Mouse (Mus musculus) myocyte (in vitro differentiated cells): Measurements from ENCODE around the gene Tspan13. TPM values are rescaled to one million over a fixed set of nuclear protein-coding genes. Genes with fewer than 3 reads are reported as not detected.

ENCODE experiments used
- H3K27me3 ChIP-seq: one replicate; pipeline ENCODE4 v1.6.1; 2011; ENCODE audit not compliant: control insufficient read depth, insufficient read depth, insufficient read length
- H3K36me3 ChIP-seq: one replicate; pipeline ENCODE4 v1.6.1; 2011; ENCODE audit not compliant: control insufficient read depth, insufficient read depth
- H3K4me2 ChIP-seq: one replicate; pipeline ENCODE4 v1.6.1; 2011; ENCODE audit warnings: low read depth, control low read depth
- H3K4me3 ChIP-seq: one replicate; pipeline ENCODE4 v1.5.1; 2011; ENCODE audit warnings: mild to moderate bottlenecking, control low read depth, moderate library complexity
- H3K79me2 ChIP-seq: one replicate; pipeline ENCODE4 v1.6.1; 2011; ENCODE audit not compliant: control insufficient read depth, insufficient read depth
- H3ac ChIP-seq: one replicate; pipeline ENCODE4 v1.6.1; 2011; ENCODE audit not compliant: control insufficient read depth, insufficient read length
- CEBPB ChIP-seq: IDR thresholded peaks from 2 replicates; pipeline ENCODE4 v1.6.1; 2011; ENCODE audit warnings: mild to moderate bottlenecking, moderate library complexity; ENCODE audit not compliant: poor library complexity, insufficient read depth, severe bottlenecking
- E2F4 ChIP-seq: IDR thresholded peaks from one replicate; pipeline ENCODE4 v1.6.1; 2011; ENCODE audit warnings: mild to moderate bottlenecking, control low read depth, moderate library complexity; ENCODE audit not compliant: insufficient read depth
- MAX ChIP-seq: IDR thresholded peaks from one replicate; pipeline ENCODE4 v1.6.1; 2011; ENCODE audit warnings: low read depth, mild to moderate bottlenecking, control low read depth
- MYOD1 ChIP-seq, 3 experiments: IDR thresholded peaks; one replicate each; pipeline ENCODE4 v1.6.1; 2011; ENCODE audit warnings: control low read depth in 2 of 3, low read depth in 2 of 3, mild to moderate bottlenecking in 2 of 3, moderate library complexity in 1 of 3; ENCODE audit not compliant: insufficient read length in 2 of 3, control insufficient read depth in 1 of 3
- MYOG ChIP-seq, 3 experiments: IDR thresholded peaks; one replicate each; pipeline ENCODE4 v1.6.1; 2011; ENCODE audit warnings: control low read depth in 2 of 3, low read depth in 2 of 3, mild to moderate bottlenecking in 2 of 3; ENCODE audit not compliant: insufficient read length in 2 of 3, control insufficient read depth in 1 of 3, insufficient read depth in 1 of 3
- POLR2A ChIP-seq: IDR thresholded peaks from one replicate; pipeline ENCODE4 v1.6.1; 2011; ENCODE audit warnings: low read depth, mild to moderate bottlenecking, control low read depth, moderate library complexity; ENCODE audit not compliant: insufficient read length
- POLR2AphosphoS2 ChIP-seq: IDR thresholded peaks from one replicate; pipeline ENCODE4 v1.6.1; 2011; ENCODE audit warnings: low read depth, control low read depth; ENCODE audit not compliant: insufficient read length
- REST ChIP-seq: IDR thresholded peaks from one replicate; pipeline ENCODE4 v1.6.1; 2011; ENCODE audit warnings: mild to moderate bottlenecking, control low read depth, moderate library complexity; ENCODE audit not compliant: insufficient read depth, insufficient read length
- SRF ChIP-seq: IDR thresholded peaks from one replicate; pipeline ENCODE4 v1.6.1; 2011; ENCODE audit warnings: low read depth; ENCODE audit not compliant: control insufficient read depth, insufficient read length
- TCF12 ChIP-seq: IDR thresholded peaks from one replicate; pipeline ENCODE4 v1.6.1; 2011; ENCODE audit warnings: mild to moderate bottlenecking, control low read depth; ENCODE audit not compliant: poor library complexity, insufficient read depth, severe bottlenecking
- TCF3 ChIP-seq: IDR thresholded peaks from one replicate; pipeline ENCODE4 v1.6.1; 2011; ENCODE audit warnings: low read depth, control low read depth; ENCODE audit not compliant: insufficient read length
- USF1 ChIP-seq: IDR thresholded peaks from one replicate; pipeline ENCODE4 v1.6.1; 2011; ENCODE audit warnings: low read depth, mild to moderate bottlenecking, control low read depth, moderate library complexity
- polyA plus RNA-seq: library from polyadenylated mRNA; unstranded; fragments of >200 nt; fragmentation: generic; extraction: Trizol; gene quantifications from one replicate; pipeline ENCODE4 v1.2.1, GENCODE M21; 2012; ENCODE audit warnings: missing spikeins

The Tspan13 gene
- polyA plus RNA-seq, 1 experiment = 7.6 TPM

DNA sequence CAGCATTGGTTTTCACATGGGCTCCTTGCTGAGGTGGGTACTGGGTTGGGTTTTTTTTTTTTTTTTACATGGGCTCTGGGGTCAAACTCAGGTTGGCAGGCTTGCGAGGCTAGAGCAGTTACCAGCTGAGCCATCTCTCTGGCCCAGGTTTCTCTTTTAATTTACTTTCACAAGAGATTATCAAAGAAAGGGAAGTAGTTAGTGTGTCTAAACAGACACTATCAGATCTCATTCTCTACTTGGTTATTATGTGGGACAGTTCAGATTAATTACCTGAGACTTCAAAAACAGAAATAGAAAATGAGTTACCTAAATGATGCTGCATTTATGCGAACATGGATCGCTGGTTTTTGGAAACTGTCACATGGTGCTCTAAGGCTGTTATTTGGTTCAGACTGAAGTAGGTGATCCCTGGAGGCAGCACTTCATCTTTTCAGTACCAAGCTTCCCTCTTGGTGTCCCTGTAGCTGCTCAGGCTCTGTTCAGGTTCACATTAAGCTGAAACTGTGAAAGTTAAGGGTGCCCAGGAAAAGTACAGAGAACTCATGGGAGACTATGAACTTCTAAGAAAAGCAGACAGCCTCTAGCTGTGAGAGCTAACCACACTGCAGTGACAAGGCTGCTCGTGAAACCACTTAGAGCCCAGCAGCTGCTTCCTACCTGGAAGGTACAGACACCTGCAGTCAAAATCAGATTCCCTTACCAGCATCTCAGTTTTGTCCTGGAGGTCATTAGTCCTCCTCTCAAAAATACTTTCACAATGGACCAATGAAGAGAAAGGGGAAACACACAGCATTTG lies 36.0 kb upstream of the Tspan13 start:
- no peak overlapping the region for H3K4me2 ChIP-seq
- H3ac ChIP-seq = no peak overlapping the region
- no peaks in the 10 kb centered on the region for H3K36me3 ChIP-seq
- TF ChIP-seq E2F4 (no peak), TCF12 (no peak), MYOG (IDR thresholded peaks at IDR 0.05; ENCODE audit: control insufficient read depth in 1 of 3, insufficient read depth in 1 of 3, insufficient read length in 2 of 3, low read depth in 2 of 3) (no peak), SRF (no peak), TCF3 (no peak), MAX (no peak), MYOD1 (IDR thresholded peaks at IDR 0.05; ENCODE audit: control insufficient read depth in 1 of 3, insufficient read length in 2 of 3, low read depth in 2 of 3) (no peak), POLR2AphosphoS2 (no peak), REST (no peak), POLR2A (no peak)
- no peaks in the 10 kb centered on the region for H3K27me3 ChIP-seq
- H3K4me3 ChIP-seq = no peak overlapping the region
- no peaks in the 10 kb centered on the region for H3K79me2 ChIP-seq

DNA sequence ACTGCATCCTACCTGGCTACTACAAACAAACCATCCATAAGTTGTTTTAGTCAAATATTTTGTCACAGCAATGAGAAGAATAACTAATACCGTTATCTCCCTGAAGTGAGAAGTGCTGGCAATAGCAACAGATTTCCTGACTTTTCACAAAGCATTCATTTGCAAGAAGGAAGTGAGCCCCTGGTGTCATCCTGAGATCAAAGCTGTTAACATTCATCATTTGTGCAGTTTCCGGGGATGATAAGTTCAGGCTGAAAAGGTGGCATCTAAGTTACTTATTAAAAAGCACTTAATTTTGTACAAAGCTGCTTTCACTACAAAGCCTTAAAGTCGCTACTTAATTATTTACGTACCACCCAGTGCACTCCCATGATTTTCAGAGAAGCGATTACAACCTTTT lies 30.6 kb upstream of the Tspan13 start:
- Histone ChIP-seq H3K79me2 (no peaks in the 10 kb centered on the region), H3K36me3 (no peaks in the 10 kb centered on the region), H3K27me3 (no peaks in the 10 kb centered on the region), H3ac (no peak overlapping the region), H3K4me2 (no peak overlapping the region), H3K4me3 (no peak overlapping the region)
- TF ChIP-seq SRF = no peak
- TF ChIP-seq MAX = no peak
- TF ChIP-seq MYOD1 (IDR thresholded peaks at IDR 0.05; ENCODE audit: control insufficient read depth in 1 of 3, insufficient read length in 2 of 3, low read depth in 2 of 3) = no peak
- TF ChIP-seq TCF12 = no peak
- TF ChIP-seq POLR2A = no peak
- no peak for TF ChIP-seq POLR2AphosphoS2
- TF ChIP-seq TCF3 = no peak
- TF ChIP-seq REST = no peak
- no peak for TF ChIP-seq USF1
- TF ChIP-seq MYOG (IDR thresholded peaks at IDR 0.05; ENCODE audit: control insufficient read depth in 1 of 3, insufficient read depth in 1 of 3, insufficient read length in 2 of 3, low read depth in 2 of 3) = no peak
- TF ChIP-seq CEBPB = no peak
- TF ChIP-seq E2F4 = no peak

DNA sequence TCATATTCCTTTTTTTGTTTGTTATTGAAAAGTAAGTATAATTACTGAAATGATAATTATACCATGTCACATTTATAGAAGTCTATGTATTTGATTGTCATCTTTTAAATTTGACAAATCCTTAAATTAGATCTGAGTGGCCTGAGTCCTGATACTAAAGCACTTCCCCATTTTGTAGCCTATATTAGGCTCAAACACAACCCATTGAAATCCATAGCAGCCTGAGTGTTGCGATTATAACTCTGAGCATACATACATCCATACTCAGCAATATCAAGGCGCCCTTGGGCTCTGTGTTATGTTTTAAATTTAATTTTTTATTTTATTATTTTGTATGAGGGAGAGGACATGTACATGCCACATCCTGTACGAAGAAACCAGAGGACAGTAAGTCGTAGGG lies 27.9 kb upstream of the Tspan13 start:
- H3K36me3 ChIP-seq = no peaks in the 10 kb centered on the region
- no peak for TF ChIP-seq TCF3
- TF ChIP-seq CEBPB = no peak
- TF ChIP-seq REST = no peak
- no peak for TF ChIP-seq SRF
- TF ChIP-seq POLR2AphosphoS2 = no peak
- no peak for TF ChIP-seq MYOG (IDR thresholded peaks at IDR 0.05; ENCODE audit: control insufficient read depth in 1 of 3, insufficient read depth in 1 of 3, insufficient read length in 2 of 3, low read depth in 2 of 3)
- no peak for TF ChIP-seq POLR2A
- no peak for TF ChIP-seq MAX
- TF ChIP-seq TCF12 = no peak

DNA sequence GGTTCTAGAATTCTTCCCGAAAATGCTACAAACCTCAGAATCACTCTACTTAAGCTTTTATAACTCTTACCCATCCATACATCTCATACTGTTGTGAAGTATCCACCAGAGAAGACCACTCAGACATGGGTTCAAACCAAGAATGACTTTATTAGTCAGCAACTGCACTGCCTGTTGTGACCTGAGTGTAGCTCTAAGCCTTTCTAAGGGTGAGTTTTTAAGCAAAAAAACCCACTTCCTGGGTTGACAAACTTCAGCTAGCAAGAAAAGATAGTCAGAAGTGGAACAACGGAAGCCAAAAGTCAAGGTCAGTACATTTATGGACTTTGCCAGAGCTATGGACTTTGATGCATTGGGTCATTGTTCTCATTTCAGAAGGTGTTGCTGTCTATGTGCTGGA lies 25.2 kb upstream of the Tspan13 start:
- TF ChIP-seq POLR2AphosphoS2 (no peak), TCF3 (no peak), SRF (no peak), POLR2A (no peak), TCF12 (no peak), USF1 (no peak), MYOD1 (IDR thresholded peaks at IDR 0.05; ENCODE audit: control insufficient read depth in 1 of 3, insufficient read length in 2 of 3, low read depth in 2 of 3) (no peak), MYOG (IDR thresholded peaks at IDR 0.05; ENCODE audit: control insufficient read depth in 1 of 3, insufficient read depth in 1 of 3, insufficient read length in 2 of 3, low read depth in 2 of 3) (no peak), CEBPB (no peak), MAX (no peak)
- no peaks in the 10 kb centered on the region for H3K79me2 ChIP-seq
- no peaks in the 10 kb centered on the region for H3K27me3 ChIP-seq
- no peak overlapping the region for H3ac ChIP-seq
- H3K4me2 ChIP-seq = no peak overlapping the region
- no peak overlapping the region for H3K4me3 ChIP-seq
- H3K36me3 ChIP-seq = no peaks in the 10 kb centered on the region

More for the DNA sequence above, 27.9 kb upstream of the Tspan13 start:
- Histone ChIP-seq H3K79me2 (no peaks in the 10 kb centered on the region), H3K4me2 (no peak overlapping the region), H3K27me3 (no peaks in the 10 kb centered on the region), H3K4me3 (no peak overlapping the region), H3ac (no peak overlapping the region)

DNA sequence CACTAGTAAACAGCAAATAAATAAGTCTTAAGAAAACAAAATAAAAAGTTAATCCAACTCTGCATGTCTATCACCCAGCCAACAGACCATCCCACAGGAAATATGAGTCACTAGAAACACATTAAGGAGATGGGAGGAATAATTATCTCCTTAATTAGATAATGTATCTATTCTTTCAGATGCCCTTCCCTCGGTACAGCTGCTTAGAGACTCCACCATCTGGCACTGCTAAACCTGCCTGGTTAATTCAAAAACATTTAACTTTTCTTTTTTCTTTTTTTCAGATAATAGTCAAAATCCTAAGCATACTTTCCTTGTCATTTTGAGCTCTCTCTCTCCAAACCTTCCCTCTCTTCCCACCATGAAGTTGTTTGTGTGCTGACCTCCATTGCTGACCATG lies 23.6 kb upstream of the Tspan13 start:
- no peaks in the 10 kb centered on the region for H3K27me3 ChIP-seq
- TF ChIP-seq REST = no peak
- no peak for TF ChIP-seq POLR2A
- no peak for TF ChIP-seq E2F4
- no peak for TF ChIP-seq POLR2AphosphoS2
- TF ChIP-seq MYOG (IDR thresholded peaks at IDR 0.05; ENCODE audit: control insufficient read depth in 1 of 3, insufficient read depth in 1 of 3, insufficient read length in 2 of 3, low read depth in 2 of 3) = no peak
- TF ChIP-seq TCF3 = no peak
- TF ChIP-seq MAX = no peak
- TF ChIP-seq USF1 = no peak
- no peak for TF ChIP-seq SRF
- no peak for TF ChIP-seq MYOD1 (IDR thresholded peaks at IDR 0.05; ENCODE audit: control insufficient read depth in 1 of 3, insufficient read length in 2 of 3, low read depth in 2 of 3)
- no peak for TF ChIP-seq TCF12
- no peak for TF ChIP-seq CEBPB
- no peaks in the 10 kb centered on the region for H3K79me2 ChIP-seq
- H3K4me2 ChIP-seq = no peak overlapping the region
- no peak overlapping the region for H3ac ChIP-seq
- no peaks in the 10 kb centered on the region for H3K36me3 ChIP-seq
- H3K4me3 ChIP-seq = no peak overlapping the region
